Mouse (Mus musculus) embryonic facial prominence, embryonic 11.5 days (tissue): ENCODE measurements around the gene Meis2. TPM values are rescaled to one million over a fixed set of nuclear protein-coding genes. Genes with fewer than 3 reads are reported as not detected.

ENCODE experiments used
- ATAC-seq: fragments of 200-750 bp; cut with Nextera tagmentation; replicated peaks from 2 replicates; pipeline ENCODE4 v1.8.0; 2017; ENCODE audit warnings: low read depth; ENCODE audit not compliant: insufficient number of reproducible peaks, low FRiP score, low TSS enrichment
- DNase-seq: peaks from one replicate; pipeline ENCODE4 v3.0.0-alpha.2; 2015; ENCODE audit warnings: low spot score
- H3K27ac ChIP-seq: fragments of 300-500 bp; sonication (generic); replicated peaks from 2 replicates; pipeline ENCODE4 v1.5.1; 2014; ENCODE audit warnings: mild to moderate bottlenecking, low read depth, low read length, control low read depth
- H3K27me3 ChIP-seq: fragments of 300-500 bp; sonication (generic); 2 replicates; pipeline ENCODE4 v1.6.1; 2014; ENCODE audit warnings: mild to moderate bottlenecking, low read length, moderate library complexity, mixed read lengths; ENCODE audit not compliant: control insufficient read depth, insufficient read depth
- H3K36me3 ChIP-seq: fragments of 300-500 bp; sonication (generic); replicated peaks from 2 replicates; pipeline ENCODE4 v1.6.1; 2014; ENCODE audit warnings: low read depth, mild to moderate bottlenecking, low read length, moderate library complexity, mixed read lengths; ENCODE audit not compliant: control insufficient read depth, insufficient read depth
- H3K4me1 ChIP-seq: fragments of 300-500 bp; sonication (generic); 2 replicates; pipeline ENCODE4 v1.6.1; 2014; ENCODE audit warnings: low read length, mixed read lengths; ENCODE audit not compliant: control insufficient read depth, insufficient read depth
- H3K4me2 ChIP-seq: fragments of 300-500 bp; sonication (generic); 2 replicates; pipeline ENCODE4 v1.6.1; 2014; ENCODE audit warnings: low read depth, mild to moderate bottlenecking, control low read depth, low read length, moderate library complexity
- H3K4me3 ChIP-seq: fragments of 300-500 bp; sonication (generic); 2 replicates; pipeline ENCODE4 v1.5.1; 2014; ENCODE audit warnings: low read depth, low read length, control low read depth
- H3K9ac ChIP-seq: fragments of 300-500 bp; sonication (generic); replicated peaks from 2 replicates; pipeline ENCODE4 v1.6.1; 2014; ENCODE audit warnings: mild to moderate bottlenecking, control low read depth, low read length
- H3K9me3 ChIP-seq: fragments of 300-500 bp; sonication (generic); replicated peaks from 2 replicates; pipeline ENCODE4 v1.6.1; 2016; ENCODE audit warnings: mild to moderate bottlenecking, low read length, inconsistent platforms, mixed read lengths; ENCODE audit not compliant: control insufficient read depth
- WGBS: fragments of 180-500 bp; shearing (Covaris S2); extraction: QIAGEN DNeasy Blood & Tissue Kit; methylation state at CpG from one replicate; pipeline ENCODE4 v1.1.7; 2014; 5-methylcytosine and 5-hydroxymethylcytosine counted together
- polyA plus RNA-seq: library from polyadenylated mRNA; unstranded; fragments of >200 nt; fragmentation: Nextera tagmentation; extraction: Ambion mirVana; gene quantifications from 2 replicates; pipeline ENCODE4 v1.2.1, GENCODE M21; 2014

The Meis2 gene
- polyA plus RNA-seq, 1 experiment from 2014 or later: 65.3 TPM

DNA sequence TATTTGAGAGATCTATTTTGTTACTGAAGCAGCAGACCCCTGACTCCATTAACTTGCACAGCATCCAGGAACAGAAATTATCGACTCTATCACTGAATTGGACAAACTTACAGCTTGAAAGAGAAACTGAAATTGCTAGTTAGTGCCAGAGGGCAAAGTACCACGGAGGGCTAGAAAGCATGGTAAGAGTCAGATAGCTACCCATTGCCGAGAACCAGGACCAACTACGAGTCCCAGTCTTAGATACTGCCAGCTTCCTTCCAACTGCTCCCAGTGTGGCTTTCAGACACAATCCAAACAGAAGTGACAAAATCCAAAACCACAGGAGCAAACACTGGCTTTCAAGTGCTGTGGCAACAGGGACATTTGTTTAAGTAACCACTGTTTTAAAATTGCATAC lies 81.2 kb downstream of the Meis2 start:
- Histone ChIP-seq H3K9me3 (no peaks in the 10 kb centered on the region), H3K27ac (no peak overlapping the region), H3K9ac (no peak overlapping the region), H3K4me3 (no peak overlapping the region), H3K36me3 (no peaks in the 10 kb centered on the region), H3K4me2 (no peak overlapping the region), H3K4me1 (no peaks in the 10 kb centered on the region), H3K27me3 (no peaks in the 10 kb centered on the region)
- WGBS: 80% methylated on average over 4 of the region's 4 CpGs
- DNase-seq (no peak), ATAC-seq (no peak)

DNA sequence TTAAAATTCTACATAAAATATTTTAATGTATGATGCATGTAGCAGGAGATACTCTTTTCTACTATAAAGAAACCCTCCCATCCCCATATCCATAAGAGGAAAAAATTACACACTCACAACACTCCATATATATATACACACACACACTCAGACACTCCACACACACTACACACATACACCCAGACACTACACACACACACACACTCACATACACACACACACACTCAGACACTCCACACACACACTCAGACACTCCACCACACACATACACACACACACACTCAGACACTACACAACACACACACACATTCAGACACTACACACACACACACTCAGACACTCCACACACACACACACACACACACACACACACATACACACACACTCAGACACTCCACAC lies 85.1 kb downstream of the Meis2 start:
- peak; percentile 8; the same call in 1 of the 2 replicates for ATAC-seq

DNA sequence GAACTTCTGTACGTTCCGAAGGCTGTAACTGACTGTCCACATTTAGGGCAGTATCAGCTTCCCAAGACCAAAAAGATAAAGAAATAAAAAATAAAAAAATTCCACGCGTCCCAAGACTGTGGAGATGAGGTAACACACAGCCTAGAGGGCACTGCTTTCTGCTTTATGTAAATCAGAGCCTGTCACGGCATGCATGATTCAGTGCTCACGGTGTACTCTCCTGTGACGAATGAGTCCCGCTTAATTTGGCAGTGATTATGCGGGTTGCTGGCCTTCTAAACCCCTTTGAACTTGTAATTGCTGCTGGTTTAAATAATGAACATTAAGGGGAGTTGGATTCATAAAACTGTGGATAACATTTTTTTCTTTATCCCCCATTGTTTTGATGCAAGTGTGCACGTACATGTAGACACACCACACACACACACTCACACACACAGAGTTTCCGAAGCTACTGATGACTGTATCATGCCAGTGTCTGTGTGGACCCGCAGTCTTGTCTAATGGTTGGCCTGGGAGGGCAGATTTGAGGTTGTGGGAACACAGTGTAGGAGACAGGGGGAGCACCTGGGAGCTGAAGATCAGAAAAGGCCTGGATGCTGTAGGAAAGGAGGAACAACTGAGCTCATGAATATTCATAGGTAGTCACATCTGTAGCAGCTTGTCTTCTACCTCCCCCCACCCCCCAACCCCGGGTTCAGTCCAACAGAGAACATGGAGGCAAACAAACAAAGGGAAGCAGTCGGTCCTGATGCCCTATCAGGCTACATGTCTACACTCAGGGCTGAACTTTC lies 85.8 kb downstream of the Meis2 start:
- no peaks in the 10 kb centered on the region for H3K4me1 ChIP-seq
- no peak overlapping the region for H3K27ac ChIP-seq
- H3K4me3 ChIP-seq: no peak overlapping the region
- H3K9me3 ChIP-seq: no peaks in the 10 kb centered on the region
- H3K9ac ChIP-seq: no peak overlapping the region
- H3K36me3 ChIP-seq: no peaks in the 10 kb centered on the region; the same call in 1 of the 2 replicates
- DNase-seq: peak; percentile 37
- peak; percentile 70 for ATAC-seq
- no peaks in the 10 kb centered on the region for H3K27me3 ChIP-seq
- no peak overlapping the region for H3K4me2 ChIP-seq
- WGBS: 59% methylated on average over 14 of the region's 14 CpGs

More for the DNA sequence above, 85.1 kb downstream of the Meis2 start:
- no peak overlapping the region for H3K4me2 ChIP-seq
- no peaks in the 10 kb centered on the region; the same call in 1 of the 2 replicates for H3K36me3 ChIP-seq
- no peak overlapping the region for H3K4me3 ChIP-seq
- H3K4me1 ChIP-seq: no peaks in the 10 kb centered on the region
- H3K9ac ChIP-seq: no peak overlapping the region
- DNase-seq: no peak
- H3K27me3 ChIP-seq: no peaks in the 10 kb centered on the region
- H3K9me3 ChIP-seq: no peaks in the 10 kb centered on the region
- H3K27ac ChIP-seq: peak overlapping the region; percentile 35; the same call in 1 of the 2 replicates

DNA sequence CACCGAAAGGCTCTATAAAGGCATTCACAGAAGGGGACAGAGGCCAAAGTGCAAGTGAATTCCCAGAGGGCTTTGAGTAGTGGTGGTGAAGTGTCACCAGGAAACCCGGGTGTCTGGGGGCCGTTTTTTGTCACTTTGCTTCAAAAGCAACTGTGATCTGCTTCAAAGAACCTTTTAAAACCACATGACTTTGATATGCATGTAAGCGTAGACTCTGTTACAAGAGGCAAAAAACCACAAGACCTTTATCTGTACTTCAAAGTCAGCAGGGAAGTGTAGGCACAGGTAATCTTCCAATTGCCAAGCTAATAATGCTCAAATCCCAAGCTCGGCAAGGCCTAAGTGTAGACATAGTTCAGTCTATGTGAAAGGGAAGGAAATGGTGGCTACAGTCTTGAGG lies 87.0 kb downstream of the Meis2 start:
- Histone ChIP-seq H3K27ac (no peak overlapping the region), H3K36me3 (no peaks in the 10 kb centered on the region; the same call in 1 of the 2 replicates), H3K4me2 (no peak overlapping the region), H3K27me3 (no peaks in the 10 kb centered on the region), H3K4me1 (no peaks in the 10 kb centered on the region), H3K4me3 (no peak overlapping the region), H3K9ac (no peak overlapping the region), H3K9me3 (no peaks in the 10 kb centered on the region)
- ATAC-seq (no peak), DNase-seq (no peak)
- WGBS: 59% methylated on average over 5 of the region's 5 CpGs

DNA sequence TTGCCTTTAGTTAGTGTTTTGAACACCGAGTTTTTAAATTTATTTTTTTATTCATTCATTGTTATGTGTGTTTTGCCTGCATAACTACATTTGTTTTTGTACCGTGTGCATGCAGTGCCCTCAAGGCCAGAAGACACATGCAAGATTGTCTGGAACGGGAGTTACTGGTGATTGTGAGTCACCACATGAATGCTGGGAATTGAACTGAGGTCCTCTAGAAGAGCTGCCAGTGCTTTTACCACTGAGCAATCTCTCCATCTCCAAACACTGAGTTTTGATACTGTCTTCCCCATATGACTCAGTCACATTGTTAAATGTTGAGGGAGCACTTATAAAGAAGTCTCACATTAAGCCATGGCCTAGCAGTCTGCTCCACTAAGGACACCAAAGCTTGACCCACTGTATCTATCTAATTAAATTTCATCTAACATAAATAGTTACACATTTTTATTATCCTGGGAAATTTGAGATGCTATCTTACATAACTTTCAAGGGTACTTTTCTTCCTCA lies 94.3 kb downstream of the Meis2 start:
- no peak overlapping the region for H3K9ac ChIP-seq
- no peak overlapping the region for H3K27ac ChIP-seq
- no peaks in the 10 kb centered on the region for H3K27me3 ChIP-seq
- no peak overlapping the region for H3K4me3 ChIP-seq
- H3K4me1 ChIP-seq: no peaks in the 10 kb centered on the region
- WGBS: 82% methylated on average over 3 of the region's 3 CpGs
- no peak for DNase-seq
- no peak for ATAC-seq
- H3K36me3 ChIP-seq: no peaks in the 10 kb centered on the region
- H3K9me3 ChIP-seq: no peaks in the 10 kb centered on the region
- H3K4me2 ChIP-seq: no peak overlapping the region

DNA sequence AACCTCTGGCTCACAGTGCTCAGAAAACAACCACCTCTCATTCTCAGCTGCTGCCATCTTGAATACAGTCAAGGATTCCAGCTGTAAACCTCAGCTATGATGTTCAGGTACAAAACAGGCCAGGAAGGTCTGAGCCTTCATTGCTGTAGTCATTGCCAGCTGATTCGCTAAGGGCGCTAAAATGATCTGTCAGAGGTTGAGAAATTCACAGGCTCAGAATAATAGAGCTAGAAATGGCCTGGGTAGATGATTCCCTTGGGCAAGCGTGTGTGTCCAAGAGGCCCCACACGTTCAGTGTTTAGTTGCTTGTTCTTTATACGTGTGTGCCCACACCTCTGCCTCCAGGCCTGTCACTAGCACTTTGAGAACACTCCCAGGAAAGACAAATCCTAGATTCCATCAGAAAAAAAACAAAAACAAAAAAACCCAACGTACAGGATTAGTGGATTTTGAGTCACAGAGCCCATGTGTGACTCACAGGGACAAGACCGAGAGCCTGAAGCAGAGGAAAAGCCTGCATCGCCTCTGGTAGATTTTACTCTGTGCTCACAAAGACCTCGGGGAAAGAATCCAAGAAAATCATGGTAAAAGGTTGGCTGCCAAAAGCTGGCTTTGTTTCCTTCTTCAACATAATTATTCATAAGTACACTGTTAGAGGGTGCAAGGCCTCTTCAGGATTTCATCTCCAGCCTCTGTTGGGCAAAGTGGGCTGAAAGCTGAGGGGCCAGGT lies 95.4 kb downstream of the Meis2 start:
- Histone ChIP-seq H3K4me1 (no peaks in the 10 kb centered on the region), H3K9ac (no peak overlapping the region), H3K27me3 (no peaks in the 10 kb centered on the region), H3K27ac (no peak overlapping the region), H3K36me3 (no peaks in the 10 kb centered on the region), H3K4me2 (no peak overlapping the region), H3K4me3 (no peak overlapping the region), H3K9me3 (no peaks in the 10 kb centered on the region)
- ATAC-seq: no peak
- no peak for DNase-seq
- 77% methylated on average over 9 of the region's 9 CpGs for WGBS

DNA sequence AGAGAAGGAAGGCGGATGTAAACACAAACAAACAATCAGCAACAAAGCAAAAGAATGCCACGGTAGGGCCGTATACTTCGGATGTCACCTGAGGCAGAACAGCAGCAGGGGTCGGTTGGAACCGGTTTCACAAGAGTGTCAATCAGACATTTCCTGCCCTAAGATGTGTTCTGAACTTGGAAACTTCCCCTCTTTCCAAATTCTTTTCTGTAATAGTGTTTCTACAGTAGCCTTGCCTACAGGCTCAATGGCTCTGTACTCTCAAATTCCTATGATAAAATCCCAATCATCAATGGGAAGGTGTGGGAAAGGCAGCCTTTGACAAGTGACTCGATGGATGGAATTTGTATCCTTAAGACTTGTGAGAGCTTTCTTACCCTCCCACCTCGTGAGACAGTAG lies 96.4 kb downstream of the Meis2 start:
- 55% methylated on average over 8 of the region's 8 CpGs for WGBS
- no peak overlapping the region for H3K9ac ChIP-seq
- H3K4me1 ChIP-seq: no peaks in the 10 kb centered on the region
- ATAC-seq (no peak), DNase-seq (no peak)
- H3K27ac ChIP-seq: no peak overlapping the region
- no peaks in the 10 kb centered on the region for H3K9me3 ChIP-seq
- no peak overlapping the region for H3K4me2 ChIP-seq
- no peaks in the 10 kb centered on the region for H3K27me3 ChIP-seq
- H3K4me3 ChIP-seq: no peak overlapping the region
- no peaks in the 10 kb centered on the region for H3K36me3 ChIP-seq

DNA sequence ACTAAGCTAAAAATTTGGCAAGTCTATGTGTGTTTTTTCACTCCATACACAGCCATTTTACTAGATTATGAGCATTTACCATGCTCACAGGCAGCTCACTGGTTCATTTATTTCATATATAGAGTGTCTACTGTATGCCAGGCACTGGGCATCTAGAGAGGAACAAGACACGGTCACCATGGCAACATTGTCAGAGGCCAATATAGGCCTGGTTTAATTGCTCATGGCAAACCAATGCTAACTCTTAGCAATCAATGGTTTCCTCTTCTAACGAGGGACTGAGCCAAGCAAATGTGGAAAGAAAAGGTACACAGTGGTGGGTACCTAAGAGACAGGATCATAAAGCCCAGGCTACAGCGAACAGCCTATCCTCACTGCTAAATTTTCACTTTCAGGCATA lies 100.7 kb downstream of the Meis2 start:
- Histone ChIP-seq H3K4me2 (no peak overlapping the region), H3K4me1 (no peaks in the 10 kb centered on the region), H3K27me3 (no peaks in the 10 kb centered on the region), H3K9me3 (no peaks in the 10 kb centered on the region), H3K27ac (no peak overlapping the region), H3K36me3 (no peaks in the 10 kb centered on the region), H3K9ac (no peak overlapping the region), H3K4me3 (no peak overlapping the region)
- WGBS: 83% methylated on average over 3 of the region's 3 CpGs
- DNase-seq: no peak
- no peak for ATAC-seq
